Mouse (Mus musculus) intestine, embryonic 16.5 days (tissue): ENCODE measurements at regions not wholly inside any gene's neighbourhood (a gene's known extent, or its start where the extent isn't known, plus 50 kb on each side); places are given as distances from the start of the nearest gene placed in this dataset.
A peak's percentile ranks its signal among the peaks of the same experiment; 100 is the strongest.
"Not testable (repeated sequence)": the region's sequence is repeated elsewhere in the genome, so short reads cannot be mapped to it uniquely, and the experiment has no call there.

Source experiments
- ATAC-seq: fragments of 200-750 bp; cut with Nextera tagmentation; 2 replicates; pipeline ENCODE4 v1.8.0; 2017; ENCODE audit warnings: moderate TSS enrichment, moderate library complexity
- H3K27ac ChIP-seq: fragments of 300-500 bp; sonication (generic); 2 replicates; pipeline ENCODE4 v1.5.1; 2014; ENCODE audit warnings: mild to moderate bottlenecking, low read length
- H3K27me3 ChIP-seq: fragments of 300-500 bp; sonication (generic); replicated peaks from 2 replicates; pipeline ENCODE4 v1.6.1; 2014; ENCODE audit warnings: low read length, control low read depth, mixed read lengths; ENCODE audit not compliant: control insufficient read depth, insufficient read depth
- H3K36me3 ChIP-seq: fragments of 300-500 bp; sonication (generic); 2 replicates; pipeline ENCODE4 v1.6.1; 2014; ENCODE audit warnings: low read length, control low read depth; ENCODE audit not compliant: control insufficient read depth, insufficient read depth
- H3K4me1 ChIP-seq: fragments of 300-500 bp; sonication (generic); 2 replicates; pipeline ENCODE4 v1.6.1; 2014; ENCODE audit warnings: low read length, control low read depth, mixed read lengths; ENCODE audit not compliant: control insufficient read depth, insufficient read depth
- H3K4me2 ChIP-seq: fragments of 300-500 bp; sonication (generic); 2 replicates; pipeline ENCODE4 v1.6.1; 2014; ENCODE audit warnings: low read depth, low read length, control low read depth
- H3K4me3 ChIP-seq: fragments of 300-500 bp; sonication (generic); 2 replicates; pipeline ENCODE4 v1.5.1; 2014; ENCODE audit warnings: mild to moderate bottlenecking, low read length
- H3K9ac ChIP-seq: fragments of 300-500 bp; sonication (generic); 2 replicates; pipeline ENCODE4 v1.6.1; 2014; ENCODE audit warnings: low read depth, low read length
- H3K9me3 ChIP-seq: fragments of 300-500 bp; sonication (generic); 2 replicates; pipeline ENCODE4 v1.6.1; 2016; ENCODE audit warnings: low read length, control low read depth; ENCODE audit not compliant: control insufficient read depth
- WGBS: fragments of 180-500 bp; shearing (Covaris S2); extraction: QIAGEN DNeasy Blood & Tissue Kit; methylation state at CpG from one replicate; pipeline ENCODE4 v1.1.7; 2014; 5-methylcytosine and 5-hydroxymethylcytosine counted together

GRCm38 (mm10) chr17:15620746-15621694, 56.9 kb upstream of the Prdm9 start:
- H3K4me2 ChIP-seq: no peak overlapping the region
- H3K4me1 ChIP-seq: no peaks in the 10 kb centered on the region
- no peak overlapping the region for H3K9ac ChIP-seq
- H3K27me3 ChIP-seq: no peaks in the 10 kb centered on the region
- H3K4me3 ChIP-seq: no peak overlapping the region
- no peaks in the 10 kb centered on the region for H3K9me3 ChIP-seq
- WGBS: 75% methylated on average over 7 of the region's 7 CpGs
- no peak for ATAC-seq
- H3K36me3 ChIP-seq: no peaks in the 10 kb centered on the region
- H3K27ac ChIP-seq: no peak overlapping the region

GRCm38 (mm10) chr17:15622913-15623312, 58.8 kb upstream of the Prdm9 start:
- 5% methylated on average over 2 of the region's 2 CpGs for WGBS
- no peak overlapping the region for H3K4me3 ChIP-seq
- H3K4me1 ChIP-seq: no peaks in the 10 kb centered on the region
- H3K27ac ChIP-seq: no peak overlapping the region
- H3K27me3 ChIP-seq: no peaks in the 10 kb centered on the region
- no peak overlapping the region for H3K4me2 ChIP-seq
- H3K36me3 ChIP-seq: no peaks in the 10 kb centered on the region
- no peak overlapping the region for H3K9ac ChIP-seq
- no peak for ATAC-seq
- H3K9me3 ChIP-seq: no peaks in the 10 kb centered on the region

GRCm38 (mm10) chr17:15630792-15631191, 66.6 kb upstream of the Prdm9 start:
- Histone ChIP-seq H3K27ac (no peak overlapping the region), H3K9ac (no peak overlapping the region), H3K36me3 (no peaks in the 10 kb centered on the region), H3K4me1 (no peaks in the 10 kb centered on the region), H3K4me2 (no peak overlapping the region), H3K9me3 (no peaks in the 10 kb centered on the region), H3K27me3 (no peaks in the 10 kb centered on the region), H3K4me3 (no peak overlapping the region)
- no peak for ATAC-seq
- 75% methylated on average over 5 of the region's 5 CpGs for WGBS

GRCm38 (mm10) chr17:15631626-15632025, 67.5 kb upstream of the Prdm9 start:
- peak overlapping the region; percentile 34 for H3K4me2 ChIP-seq
- no peaks in the 10 kb centered on the region for H3K27me3 ChIP-seq
- H3K4me3 ChIP-seq: peak overlapping the region; percentile 19; the same call in 1 of the 2 replicates
- no peaks in the 10 kb centered on the region for H3K4me1 ChIP-seq
- WGBS: 11% methylated on average over 11 of the region's 11 CpGs
- H3K9me3 ChIP-seq: no peaks in the 10 kb centered on the region
- no peak overlapping the region for H3K27ac ChIP-seq
- H3K9ac ChIP-seq: no peak overlapping the region
- ATAC-seq: no peak
- H3K36me3 ChIP-seq: no peaks in the 10 kb centered on the region

GRCm38 (mm10) chr17:15632090-15632489, 67.9 kb upstream of the Prdm9 start:
- Histone ChIP-seq H3K9ac (no peak overlapping the region), H3K4me2 (no peak overlapping the region; the same call in 1 of the 2 replicates), H3K4me1 (no peaks in the 10 kb centered on the region), H3K27ac (no peak overlapping the region), H3K36me3 (no peaks in the 10 kb centered on the region), H3K27me3 (no peaks in the 10 kb centered on the region), H3K4me3 (no peak overlapping the region), H3K9me3 (no peaks in the 10 kb centered on the region)
- 38% methylated on average over 1 of the region's 1 CpGs for WGBS
- ATAC-seq: no peak

GRCm38 (mm10) chr17:15639111-15639865, 65.5 kb upstream of the Chd1 start:
- H3K27me3 ChIP-seq, H3K4me1 ChIP-seq, H3K9me3 ChIP-seq, H3K9ac ChIP-seq, H3K27ac ChIP-seq, H3K4me2 ChIP-seq, H3K4me3 ChIP-seq, H3K36me3 ChIP-seq, ATAC-seq: not testable (repeated sequence)
- 76% methylated on average over 12 of the region's 12 CpGs for WGBS

GRCm38 (mm10) chr17:15640776-15641175, 64.0 kb upstream of the Chd1 start:
- no peak overlapping the region for H3K27ac ChIP-seq
- no peak overlapping the region for H3K4me3 ChIP-seq
- no peaks in the 10 kb centered on the region for H3K36me3 ChIP-seq
- H3K27me3 ChIP-seq: no peaks in the 10 kb centered on the region
- no peak overlapping the region for H3K9ac ChIP-seq
- no peaks in the 10 kb centered on the region for H3K4me1 ChIP-seq
- H3K4me2 ChIP-seq: no peak overlapping the region
- no peaks in the 10 kb centered on the region for H3K9me3 ChIP-seq
- ATAC-seq: no peak
- 72% methylated on average over 3 of the region's 3 CpGs for WGBS

GRCm38 (mm10) chr17:15641764-15642163, 63.0 kb upstream of the Chd1 start:
- H3K27me3 ChIP-seq: no peaks in the 10 kb centered on the region
- H3K27ac ChIP-seq: no peak overlapping the region
- H3K4me2 ChIP-seq: no peak overlapping the region
- ATAC-seq: no peak
- no peak overlapping the region for H3K9ac ChIP-seq
- no peaks in the 10 kb centered on the region for H3K9me3 ChIP-seq
- H3K36me3 ChIP-seq: no peaks in the 10 kb centered on the region
- WGBS: 65% methylated on average over 3 of the region's 3 CpGs
- H3K4me3 ChIP-seq: no peak overlapping the region
- no peaks in the 10 kb centered on the region for H3K4me1 ChIP-seq

GRCm38 (mm10) chr17:15646768-15647167, 58.0 kb upstream of the Chd1 start:
- Histone ChIP-seq H3K9me3 (no peaks in the 10 kb centered on the region), H3K4me2 (no peak overlapping the region), H3K4me1 (no peaks in the 10 kb centered on the region), H3K27me3 (no peaks in the 10 kb centered on the region), H3K27ac (no peak overlapping the region), H3K4me3 (no peak overlapping the region), H3K9ac (no peak overlapping the region), H3K36me3 (no peaks in the 10 kb centered on the region)
- WGBS: 14% methylated on average over 1 of the region's 1 CpGs
- ATAC-seq: no peak
